ENCODE assay signal across 15 mouse cellular contexts in genomic region chr1:155213912-155214311, GRCm38 (mm10). TPM values are rescaled to one million over a fixed set of nuclear protein-coding genes. Genes with fewer than 3 reads are reported as not detected.
DNase-seq lines count a peak whose midpoint lies in the region; ATAC-seq and TF ChIP-seq lines count a peak whose summit lies in the region.
"Had no signal": no experiment of that assay in that cellular context is flagged by ENCODE, and none has a peak within 500 bp of the region (broad histone marks: within the 10 kb centered on the region; RNA-seq: fewer than 3 reads in every experiment).

No protein-coding gene starts in this region.

- no peak overlapping the region for H3K4me2 ChIP-seq in hindbrain, embryonic 15.5 days
- H3K4me2 ChIP-seq in hindbrain, embryonic 16.5 days (ENCODE audit: low read length), result no peak overlapping the region
- H3K4me2 ChIP-seq: limb, embryonic 13.5 days; liver, embryonic 15.5 days had no signal

- DNase-seq in adrenal gland, postnatal 10 days, result peak; percentile 46
- no peak for DNase-seq in adrenal gland, postnatal 4 days (ENCODE audit: low spot score in 2 of 2)
- no peak for DNase-seq in left cerebral cortex, adult 2 months (ENCODE audit: extremely low spot score in 1 of 2, low spot score in 2 of 2)
- DNase-seq in left cerebral cortex, postnatal 4 days, result no peak
- no peak for DNase-seq in embryonic facial prominence, embryonic 10.5 days (ENCODE audit: low spot score)
- DNase-seq in adipocyte (ENCODE audit: low spot score), result no peak
- DNase-seq: gastrocnemius, postnatal 14 days had no signal

- intact Hi-C loops in left cerebral cortex, adult 2 months (cut with DNase I), result loop anchor here (2.0 kb wide), 1 partner anchor 125 kb away; no protein-coding TSS in a partner anchor
- intact Hi-C loops in left cerebral cortex, postnatal 4 days (cut with DNase I), result loop anchor here (5.0 kb wide), 1 partner anchor 117 kb away; the partner anchor contains the start of gene Ier5

- H3K36me3 ChIP-seq in hindbrain, embryonic 15.5 days, result no peaks in the 10 kb centered on the region
- no peaks in the 10 kb centered on the region for H3K36me3 ChIP-seq in hindbrain, embryonic 16.5 days (ENCODE audit: control insufficient read depth, insufficient read depth, low read length)
- peaks cover 11% of the 10 kb centered on the region; the same call in 1 of the 2 replicates for H3K36me3 ChIP-seq in embryonic facial prominence, embryonic 10.5 days (replicated peaks)
- H3K36me3 ChIP-seq: liver, embryonic 15.5 days had no signal

- H3K4me1 ChIP-seq in hindbrain, embryonic 15.5 days (replicated peaks), result peaks cover 60% of the 10 kb centered on the region
- peaks cover 34% of the 10 kb centered on the region for H3K4me1 ChIP-seq in hindbrain, embryonic 16.5 days (ENCODE audit: control insufficient read depth, insufficient read depth, low read depth, low read length)
- peaks cover 86% of the 10 kb centered on the region for H3K4me1 ChIP-seq in embryonic facial prominence, embryonic 10.5 days
- H3K4me1 ChIP-seq: liver, embryonic 15.5 days had no signal

- H3K9me3 ChIP-seq in hindbrain, embryonic 15.5 days, result no peaks in the 10 kb centered on the region
- H3K9me3 ChIP-seq in hindbrain, embryonic 16.5 days (ENCODE audit: control insufficient read depth, low read length), result no peaks in the 10 kb centered on the region
- no peaks in the 10 kb centered on the region for H3K9me3 ChIP-seq in embryonic facial prominence, embryonic 10.5 days
- H3K9me3 ChIP-seq: forebrain, embryonic 13.5 days; limb, embryonic 13.5 days; liver, embryonic 15.5 days had no signal

- H3K9ac ChIP-seq in hindbrain, embryonic 15.5 days, result no peak overlapping the region
- H3K9ac ChIP-seq in hindbrain, embryonic 16.5 days (ENCODE audit: low read depth, low read length), result no peak overlapping the region
- H3K9ac ChIP-seq: liver, embryonic 15.5 days had no signal

- 75% methylated on average over 7 of the region's 7 CpGs for WGBS in hindbrain, embryonic 15.5 days
- WGBS in hindbrain, embryonic 16.5 days, result 70% methylated on average over 7 of the region's 7 CpGs
- WGBS in embryonic facial prominence, embryonic 10.5 days, result 88% methylated on average over 7 of the region's 7 CpGs

- ATAC-seq in hindbrain, embryonic 15.5 days (ENCODE audit: low FRiP score, low read depth), result no peak
- no peak for ATAC-seq in hindbrain, embryonic 16.5 days
- ATAC-seq: intestine, embryonic 16.5 days had no signal

- no peaks in the 10 kb centered on the region for H3K27me3 ChIP-seq in hindbrain, embryonic 15.5 days
- no peaks in the 10 kb centered on the region for H3K27me3 ChIP-seq in hindbrain, embryonic 16.5 days (replicated peaks; ENCODE audit: control insufficient read depth, insufficient read depth, low read length)
- no peaks in the 10 kb centered on the region for H3K27me3 ChIP-seq in embryonic facial prominence, embryonic 10.5 days (replicated peaks; ENCODE audit: low read depth, poor library complexity, severe bottlenecking)
- H3K27me3 ChIP-seq: CH12.LX; forebrain, embryonic 13.5 days; limb, embryonic 13.5 days; liver, embryonic 15.5 days had no signal

- no peak overlapping the region for H3K4me3 ChIP-seq in hindbrain, embryonic 15.5 days
- H3K4me3 ChIP-seq in hindbrain, embryonic 16.5 days (ENCODE audit: low read length), result no peak overlapping the region
- H3K4me3 ChIP-seq in left cerebral cortex, adult 2 months, result no peak overlapping the region
- H3K4me3 ChIP-seq in embryonic facial prominence, embryonic 10.5 days, result no peak overlapping the region
- H3K4me3 ChIP-seq: forebrain, embryonic 13.5 days; heart, adult 2 months; limb, embryonic 13.5 days; liver, embryonic 15.5 days had no signal

- TF ChIP-seq CTCF in left cerebral cortex, adult 2 months (IDR thresholded peaks at IDR 0.05), result no peak

- 0 out of 2 replicates have a peak overlapping the region, but pooled peaks have one; percentile 73 for H3K27ac ChIP-seq in hindbrain, embryonic 15.5 days (replicated peaks)
- no peak overlapping the region; the same call in 1 of the 2 replicates for H3K27ac ChIP-seq in hindbrain, embryonic 16.5 days (ENCODE audit: low read depth, low read length)
- peak overlapping the region; percentile 91 for H3K27ac ChIP-seq in left cerebral cortex, adult 2 months
- peak overlapping the region; percentile 88 for H3K27ac ChIP-seq in embryonic facial prominence, embryonic 10.5 days (replicated peaks)
- H3K27ac ChIP-seq: liver, embryonic 15.5 days had no signal

RNA-seq across cellular contexts. Expression of gene BC034090, which starts 30.3 kb away (rescaled TPM):
- total RNA-seq in adrenal gland, postnatal 10 days (2021), result 10 to 100 TPM; 22.3 to 26.2 TPM
- 10 to 100 TPM; 34.2 to 36.5 TPM for total RNA-seq in adrenal gland, postnatal 4 days (2021)
- polyA plus RNA-seq in hindbrain, embryonic 15.5 days (2015; fragmentation: Nextera tagmentation; extraction: Ambion mirVana), result 6.4 and 6.6 TPM in 2 replicates
- polyA plus RNA-seq in hindbrain, embryonic 16.5 days (2015; fragmentation: Nextera tagmentation; extraction: Ambion mirVana), result 6.0 and 6.1 TPM in 2 replicates
- 10 to 100 TPM in 1 of 2 experiments, 1 to 10 TPM in 1; 9.9 to 14.7 TPM for total RNA-seq in left cerebral cortex, adult 2 months (2021)
- total RNA-seq in left cerebral cortex, postnatal 4 days (2021), result 1 to 10 TPM; 3.3 to 7.7 TPM
- 5.3 and 5.7 TPM in 2 replicates for polyA plus RNA-seq in embryonic facial prominence, embryonic 10.5 days (2016; fragmentation: Nextera tagmentation; extraction: Ambion mirVana)

RNA-seq across cellular contexts. Expression of gene Stx6, which starts 55.4 kb away (rescaled TPM):
- 10 to 100 TPM; 47.9 to 65.0 TPM for total RNA-seq in adrenal gland, postnatal 10 days (2021)
- 10 to 100 TPM; 72.5 to 76.7 TPM for total RNA-seq in adrenal gland, postnatal 4 days (2021)
- polyA plus RNA-seq in hindbrain, embryonic 15.5 days (2015; fragmentation: Nextera tagmentation; extraction: Ambion mirVana), result 102 and 106 TPM in 2 replicates
- 82.9 and 93.7 TPM in 2 replicates for polyA plus RNA-seq in hindbrain, embryonic 16.5 days (2015; fragmentation: Nextera tagmentation; extraction: Ambion mirVana)
- total RNA-seq in left cerebral cortex, adult 2 months (2021), result 100 to 1,000 TPM; 114 to 120 TPM
- total RNA-seq in left cerebral cortex, postnatal 4 days (2021), result 100 to 1,000 TPM in 1 of 2 experiments, 10 to 100 TPM in 1; 99.3 to 102 TPM
- 85.0 and 88.9 TPM in 2 replicates for polyA plus RNA-seq in embryonic facial prominence, embryonic 10.5 days (2016; fragmentation: Nextera tagmentation; extraction: Ambion mirVana)
